Mouse (Mus musculus) CD8-positive naive resting alpha-beta T cell, adult 57 days (primary cell): Measurements from ENCODE around the gene Nes. TPM values are rescaled to one million over a fixed set of nuclear protein-coding genes. Genes with fewer than 3 reads are reported as not detected.

ENCODE experiments used
- total RNA-seq: library from RNA; stranded (reverse); gene quantifications from one replicate; pipeline ENCODE4 v1.2.4, GENCODE M21; 2023

Nes gene
- total RNA-seq, result not detected

GRCm38 (mm10) chr3:87970939-87971488 lies at the start of gene Nes:
Gene Nes (plus strand): TSS chr3:87971078.

DNA sequence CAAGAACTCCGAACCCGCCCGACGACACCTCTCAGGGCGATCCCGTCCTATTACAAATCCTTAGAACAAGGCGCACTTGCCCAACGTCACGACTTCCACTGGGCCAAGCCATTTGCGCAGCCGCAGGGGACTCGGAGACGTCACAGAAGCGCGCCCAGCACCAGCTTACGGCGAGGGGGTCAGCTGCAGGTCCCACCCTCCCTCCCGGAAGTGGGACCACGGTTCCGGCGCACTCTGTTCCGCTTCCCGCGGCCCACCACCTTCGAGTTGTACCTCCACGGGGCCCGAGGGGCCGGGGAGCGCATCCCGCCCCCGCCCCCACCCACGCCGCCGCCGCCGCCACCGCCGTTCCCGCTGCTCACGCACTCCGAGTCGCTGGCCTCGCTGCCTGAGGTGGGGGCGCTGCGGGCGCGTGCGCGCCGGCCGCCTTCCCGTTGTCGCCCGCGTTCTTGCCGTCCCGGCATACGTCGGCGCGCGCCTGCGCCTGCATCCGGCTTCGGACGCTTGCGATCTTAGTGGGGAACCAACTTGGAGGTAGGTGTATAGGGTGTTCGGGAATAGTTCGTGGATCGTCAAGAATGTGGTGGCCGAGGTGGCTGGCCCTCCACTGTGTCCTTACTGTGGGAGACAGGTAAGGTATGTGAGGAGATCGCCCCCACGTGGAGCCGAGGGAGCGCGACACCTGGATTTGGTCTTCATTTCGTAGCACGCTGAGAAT lies 40.6 kb upstream of the Nes start, which contains the start of the genes Isg20l2 and Rrnad1:
Gene Isg20l2 (plus strand): TSS at position 237 of the 718 bp plus-strand sequence.
Gene Rrnad1 (minus strand): TSS at position 640 of the 718 bp plus-strand sequence.

DNA sequence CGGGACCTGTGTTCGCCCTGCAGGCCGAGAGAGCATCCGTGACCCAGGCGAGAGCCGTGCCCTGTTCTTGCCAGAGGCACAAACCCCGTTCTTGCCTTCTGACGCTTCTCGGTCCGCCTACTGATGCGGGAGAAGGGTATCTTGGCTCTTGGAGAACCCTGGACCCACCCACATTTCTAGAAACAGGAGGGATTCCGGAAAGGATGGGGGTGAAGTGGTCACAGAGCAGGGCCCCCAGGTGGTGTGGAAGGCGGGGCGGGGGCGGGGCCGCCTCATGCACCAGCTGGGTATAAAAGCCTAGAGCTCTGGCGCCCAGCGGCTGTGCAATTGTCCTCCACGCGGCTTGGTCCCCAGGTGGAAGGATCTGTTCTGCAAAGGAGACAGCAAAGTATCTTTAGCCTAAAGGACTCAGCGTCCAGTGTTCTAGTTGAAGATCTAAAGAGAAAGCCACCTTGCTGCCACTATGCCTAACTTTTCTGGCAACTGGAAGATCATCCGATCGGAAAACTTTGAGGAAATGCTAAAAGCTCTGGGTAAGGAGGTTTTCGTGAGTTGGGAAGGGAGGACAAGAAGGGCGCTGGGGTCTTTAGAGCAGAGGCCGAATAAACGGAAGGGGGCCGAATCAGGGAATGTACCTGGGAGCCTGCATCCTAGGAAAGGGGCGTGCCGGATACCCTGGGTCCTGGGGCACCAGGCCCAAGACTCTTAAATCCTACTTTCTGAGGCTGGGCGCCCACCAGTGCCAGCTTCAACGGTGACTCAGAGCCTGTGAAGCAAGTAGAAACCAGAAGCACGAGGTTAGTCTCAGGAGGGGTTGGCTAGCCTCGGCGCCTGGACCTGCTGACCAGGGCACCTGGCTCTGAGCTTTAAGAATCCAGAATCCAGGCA lies 22.3 kb upstream of the Nes start, which contains the start of gene Crabp2:
Gene Crabp2 (plus strand): TSS at position 289 of the 888 bp plus-strand sequence.

DNA sequence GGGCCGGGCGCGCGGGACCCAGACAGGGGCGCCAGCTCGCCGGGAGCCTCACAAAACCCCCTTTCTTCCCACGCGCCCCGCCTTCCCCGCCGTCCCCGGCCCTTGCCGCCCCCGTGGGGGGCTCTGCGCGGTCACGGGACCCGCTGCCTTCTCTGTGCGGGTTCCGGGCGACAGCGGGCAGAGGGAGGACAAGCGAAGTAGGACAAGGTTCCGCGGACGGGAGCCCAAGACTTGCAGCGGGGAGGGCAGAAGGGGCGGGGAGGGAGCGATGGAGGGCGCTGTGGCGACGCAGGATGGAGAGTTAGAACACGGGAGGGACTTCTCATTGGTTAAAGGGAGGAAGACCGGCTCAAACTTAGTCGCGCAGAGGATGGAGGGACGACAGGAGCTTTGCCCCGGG lies 29.3 kb downstream of the Nes start, which contains the start of gene Bcan:
Gene Bcan (minus strand): TSS at position 50 of the 400 bp plus-strand sequence.

DNA sequence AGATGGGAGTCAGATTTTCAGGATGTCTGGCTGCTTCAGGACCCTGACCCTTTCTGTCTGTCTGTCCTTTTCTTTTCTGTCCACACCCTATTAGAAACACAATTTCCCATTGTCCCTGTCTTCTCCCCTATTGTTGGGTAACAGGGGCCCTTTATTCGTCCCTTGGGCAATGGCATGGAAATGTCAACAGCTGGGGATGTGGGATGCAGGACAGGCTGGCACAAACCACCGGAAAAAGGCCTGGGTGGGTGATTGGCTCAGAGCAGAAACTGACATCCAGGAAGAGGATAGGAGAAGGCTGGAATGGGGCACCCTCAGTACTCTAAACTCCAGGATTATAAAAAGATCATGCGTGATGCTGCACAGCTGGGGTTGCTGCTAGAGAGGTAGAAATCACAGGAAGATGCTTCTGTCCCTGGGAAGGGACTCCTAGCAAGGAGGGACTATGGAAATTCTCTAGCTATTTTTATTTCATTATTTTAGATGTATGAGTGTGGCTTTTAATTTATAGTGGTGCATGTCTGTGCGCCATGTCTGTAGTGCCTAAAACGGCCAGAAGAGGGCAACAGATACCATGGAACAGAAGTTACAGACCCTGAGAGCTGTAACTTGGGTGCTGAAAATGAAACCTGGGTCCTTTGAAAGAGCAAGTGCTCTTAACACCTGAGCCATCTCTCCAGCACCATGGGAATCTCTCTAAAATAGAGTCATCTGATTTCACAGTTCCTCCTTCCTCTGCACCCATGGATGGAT lies 56.7 kb downstream of the Nes start, which contains the start of gene Hapln2:
Gene Hapln2 (minus strand): TSS at position 150 of the 753 bp plus-strand sequence.

Other genes with a start within 250 kb of the Nes start
- gene Lrrc71, start 222.5 kb upstream of the Nes start, total RNA-seq, result 0.12 TPM
- not detected for gene Ntrk1, start 175.9 kb upstream of the Nes start, total RNA-seq
- not detected for gene Insrr, start 174.1 kb upstream of the Nes start, total RNA-seq
- 16.7 TPM for gene Pear1, start 146.8 kb upstream of the Nes start, total RNA-seq
- gene Sh2d2a, start 124.3 kb upstream of the Nes start, total RNA-seq, result 262 TPM
- gene Prcc, start 85.5 kb upstream of the Nes start, total RNA-seq, result 58.1 TPM
- 79.8 TPM for gene Hdgf, start 64.8 kb upstream of the Nes start, total RNA-seq
- gene Mrpl24, start 51.6 kb upstream of the Nes start, total RNA-seq, result 150 TPM
- gene Isg20l2, start 40.8 kb upstream of the Nes start, total RNA-seq, result 60.8 TPM
- 26.4 TPM for gene Rrnad1, start 40.4 kb upstream of the Nes start, total RNA-seq
- 2.1 TPM for gene Crabp2, start 22.4 kb upstream of the Nes start, total RNA-seq
- gene Bcan, start 29.2 kb downstream of the Nes start, total RNA-seq, result not detected
- not detected for gene Hapln2, start 56.5 kb downstream of the Nes start, total RNA-seq
- gene Gpatch4, start 72.0 kb downstream of the Nes start, total RNA-seq, result 26.0 TPM
- gene Naxe, start 87.4 kb downstream of the Nes start, total RNA-seq, result 20.0 TPM
- gene Ttc24, start 107.2 kb downstream of the Nes start, total RNA-seq, result not detected
- 0.12 TPM for gene Iqgap3, start 110.9 kb downstream of the Nes start, total RNA-seq
- gene Mef2d, start 171.3 kb downstream of the Nes start, total RNA-seq, result 328 TPM